Mouse (Mus musculus) megakaryocyte progenitor cell, adult 5-6 weeks (primary cell): Measurements from ENCODE around the gene Sh3bp5l. TPM values are rescaled to one million over a fixed set of nuclear protein-coding genes. Genes with fewer than 3 reads are reported as not detected.
"Not testable (repeated sequence)": the region's sequence is repeated elsewhere in the genome, so short reads cannot be mapped to it uniquely, and the experiment has no call there.

Experiments
- ATAC-seq: replicated peaks from 2 replicates; pipeline ENCODE4 v1.8.0; 2016; ENCODE audit warnings: mild to moderate bottlenecking, moderate TSS enrichment, inconsistent platforms; ENCODE audit not compliant: poor library complexity
- total RNA-seq, 2 experiments: library from RNA; stranded (forward) in 1 of 2; stranded (reverse) in 1 of 2; fragments of 157-497, 149-512 nt in 1 of 2; fragments of 200-1000 nt in 1 of 2; gene quantifications; 2 replicates each; pipeline versions ENCODE4 v1.2.3 to v1.2.4; 2015 to 2017

Sh3bp5l gene
- total RNA-seq, 2 experiments from 2014 or later, result 2.5 to 12.8 TPM

- ATAC-seq, result 0 out of 2 replicates have a peak, but pooled peaks have one; percentile 11
Measured at GRCm38 (mm10) chr11:58316768-58317390, 13.6 kb upstream of the Sh3bp5l start.

GRCm38 (mm10) chr11:58322824-58323569 is 7.5 kb upstream of the Sh3bp5l start:
- ATAC-seq, result peak; percentile 87

- ATAC-seq, result no peak; the same call in 1 of the 2 replicates
Measured at GRCm38 (mm10) chr11:58323570-58324340, 6.8 kb upstream of the Sh3bp5l start.

- peak; percentile 15; the same call in 1 of the 2 replicates for ATAC-seq
Measured at GRCm38 (mm10) chr11:58324614-58325229, 5.8 kb upstream of the Sh3bp5l start.

- ATAC-seq, result no peak
Measured at GRCm38 (mm10) chr11:58326781-58327180, 3.7 kb upstream of the Sh3bp5l start.

GRCm38 (mm10) chr11:58329906-58330275 is 633 bp upstream of the Sh3bp5l start:
- ATAC-seq, result peak; percentile 36

GRCm38 (mm10) chr11:58331149-58331495 is 598 bp downstream of the Sh3bp5l start:
- no peak for ATAC-seq

GRCm38 (mm10) chr11:58331546-58331945 is 1.0 kb downstream of the Sh3bp5l start:
- ATAC-seq, result no peak

- ATAC-seq, result no peak
Measured at GRCm38 (mm10) chr11:58334746-58335145, 4.2 kb downstream of the Sh3bp5l start.

- ATAC-seq, result no peak
Measured at GRCm38 (mm10) chr11:58346745-58347144, 16.2 kb downstream of the Sh3bp5l start.

- no peak for ATAC-seq
Measured at GRCm38 (mm10) chr11:58350628-58351027, 20.1 kb downstream of the Sh3bp5l start.

GRCm38 (mm10) chr11:58351179-58351578 is 20.7 kb downstream of the Sh3bp5l start:
- no peak for ATAC-seq

- peak; percentile 72 for ATAC-seq
Measured at GRCm38 (mm10) chr11:58352681-58353548, 22.4 kb downstream of the Sh3bp5l start.

GRCm38 (mm10) chr11:58353709-58354108 is 23.2 kb downstream of the Sh3bp5l start:
- ATAC-seq, result no peak

GRCm38 (mm10) chr11:58354476-58354875 is 24.0 kb downstream of the Sh3bp5l start:
- no peak for ATAC-seq

GRCm38 (mm10) chr11:58354927-58355326 is 24.4 kb downstream of the Sh3bp5l start:
- ATAC-seq, result no peak

- no peak for ATAC-seq
Measured at GRCm38 (mm10) chr11:58357042-58357441, 26.5 kb downstream of the Sh3bp5l start.

- peak; percentile 51 for ATAC-seq
Measured at GRCm38 (mm10) chr11:58357844-58358534, 27.5 kb downstream of the Sh3bp5l start.

GRCm38 (mm10) chr11:58362562-58362961 is 32.0 kb downstream of the Sh3bp5l start:
- not testable (repeated sequence) for ATAC-seq

GRCm38 (mm10) chr11:58364454-58364853 is 33.9 kb downstream of the Sh3bp5l start:
- ATAC-seq, result no peak
